ENCODE assay signal across 11 mouse cellular contexts in the genomic region with DNA sequence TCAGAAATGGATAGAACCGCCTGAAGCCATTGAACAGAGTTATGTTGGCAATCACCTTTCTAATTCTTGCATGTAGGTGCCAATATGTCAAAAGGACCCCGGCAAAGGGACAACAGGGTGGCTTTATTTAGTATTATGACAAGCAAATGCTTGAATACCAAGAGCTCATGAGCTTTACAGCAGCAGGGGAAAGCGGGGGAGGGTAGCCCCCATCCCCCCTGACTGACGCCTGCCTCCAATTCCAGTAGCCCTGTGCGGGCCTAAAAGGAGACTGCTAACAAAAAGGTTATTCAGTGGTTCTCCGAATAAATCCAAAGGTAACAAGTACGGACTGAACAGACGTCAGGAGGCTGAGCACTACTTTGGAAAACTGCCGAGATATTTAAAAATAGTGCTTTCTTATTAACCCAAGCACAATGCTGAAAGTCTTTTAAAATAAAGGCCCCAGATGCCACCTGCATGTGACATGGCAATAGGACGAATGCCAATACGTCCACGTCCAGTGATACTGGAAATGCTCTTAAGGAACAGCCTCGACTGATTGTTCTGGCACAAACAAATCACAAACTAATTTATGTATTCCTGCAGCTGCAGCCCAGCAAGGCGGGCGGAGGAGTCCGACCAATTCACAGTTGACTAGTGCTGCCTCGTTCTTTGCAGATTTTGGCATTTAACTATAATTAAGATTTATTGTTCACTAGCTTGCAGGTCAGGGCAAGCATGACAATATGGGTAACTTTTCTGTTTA.
DNase-seq lines count a peak whose midpoint lies in the region; ATAC-seq and TF ChIP-seq lines count a peak whose summit lies in the region.
"Had no signal": no experiment of that assay in that cellular context is flagged by ENCODE, and none has a peak within 500 bp of the region (broad histone marks: within the 10 kb centered on the region; RNA-seq: fewer than 3 reads in every experiment).

No protein-coding gene starts in this region.

- H3K4me3 ChIP-seq in kidney, embryonic 14.5 days (ENCODE audit: low read length) = no peak overlapping the region
- no peak overlapping the region for H3K4me3 ChIP-seq in hindbrain, embryonic 13.5 days
- H3K4me3 ChIP-seq in midbrain, embryonic 16.5 days (ENCODE audit: low read depth, low read length) = no peak overlapping the region
- no peak overlapping the region for H3K4me3 ChIP-seq in gastrocnemius, adult 2 months
- H3K4me3 ChIP-seq: embryonic facial prominence, embryonic 12.5 days; stomach, embryonic 15.5 days had no signal

- intact Hi-C loops in gastrocnemius, adult 2 months (cut with DNase I) = no loop called here

- H3K27me3 ChIP-seq in kidney, embryonic 14.5 days (ENCODE audit: control insufficient read depth, insufficient read depth, low read length) = no peaks in the 10 kb centered on the region
- no peaks in the 10 kb centered on the region for H3K27me3 ChIP-seq in hindbrain, embryonic 13.5 days
- no peaks in the 10 kb centered on the region; the same call in 1 of the 2 replicates for H3K27me3 ChIP-seq in midbrain, embryonic 16.5 days (ENCODE audit: control insufficient read depth, insufficient read depth, low read depth, low read length)
- H3K27me3 ChIP-seq: CH12.LX; stomach, embryonic 15.5 days had no signal

- H3K4me2 ChIP-seq in kidney, embryonic 14.5 days (replicated peaks; ENCODE audit: low read depth, low read length) = peak overlapping the region; percentile 31
- H3K4me2 ChIP-seq in hindbrain, embryonic 13.5 days = peak overlapping the region; percentile 34
- peak overlapping the region; percentile 28; the same call in 1 of the 2 replicates for H3K4me2 ChIP-seq in midbrain, embryonic 16.5 days (ENCODE audit: low read length)
- H3K4me2 ChIP-seq: embryonic facial prominence, embryonic 12.5 days; stomach, embryonic 15.5 days had no signal

- ATAC-seq in kidney, embryonic 14.5 days (ENCODE audit: low FRiP score, low TSS enrichment) = peak; percentile 72; the same call in 1 of the 2 replicates
- peak; percentile 44 for ATAC-seq in hindbrain, embryonic 13.5 days (ENCODE audit: low FRiP score)
- peak; percentile 36; the same call in 1 of the 2 replicates for ATAC-seq in midbrain, embryonic 16.5 days

- DNase-seq in kidney, postnatal 36 days = no peak
- DNase-seq in cerebellum, postnatal 10 days = peak; percentile 65 to 73
- DNase-seq in layer of hippocampus, adult 9-11 months = no peak
- DNase-seq in gastrocnemius, adult 2 months = no peak
- no peak for DNase-seq in spleen, postnatal 4 days (ENCODE audit: low spot score in 2 of 2)

- H3K27ac ChIP-seq in kidney, embryonic 14.5 days (ENCODE audit: low read depth, low read length) = no peak overlapping the region
- peak overlapping the region; percentile 67 for H3K27ac ChIP-seq in hindbrain, embryonic 13.5 days
- H3K27ac ChIP-seq in midbrain, embryonic 16.5 days (ENCODE audit: low read length) = peak overlapping the region; percentile 34
- H3K27ac ChIP-seq in gastrocnemius, adult 2 months = no peak overlapping the region
- H3K27ac ChIP-seq: embryonic facial prominence, embryonic 12.5 days; stomach, embryonic 15.5 days had no signal

- peaks cover 18% of the 10 kb centered on the region for H3K4me1 ChIP-seq in kidney, embryonic 14.5 days (ENCODE audit: control insufficient read depth, insufficient read depth, low read length)
- H3K4me1 ChIP-seq in hindbrain, embryonic 13.5 days (replicated peaks) = peaks cover 42% of the 10 kb centered on the region
- H3K4me1 ChIP-seq in midbrain, embryonic 16.5 days (ENCODE audit: control insufficient read depth, insufficient read depth, low read length) = peaks cover 24% of the 10 kb centered on the region

- no peak overlapping the region for H3K9ac ChIP-seq in kidney, embryonic 14.5 days (ENCODE audit: low read depth, low read length)
- H3K9ac ChIP-seq in hindbrain, embryonic 13.5 days = no peak overlapping the region
- peak overlapping the region; percentile 35; the same call in 1 of the 2 replicates for H3K9ac ChIP-seq in midbrain, embryonic 16.5 days (ENCODE audit: low read depth, low read length)
- H3K9ac ChIP-seq: embryonic facial prominence, embryonic 12.5 days; stomach, embryonic 15.5 days had no signal

- no peak for TF ChIP-seq CTCF in gastrocnemius, adult 2 months (IDR thresholded peaks at IDR 0.05)

- H3K9me3 ChIP-seq in kidney, embryonic 14.5 days (ENCODE audit: control insufficient read depth, low read length) = no peaks in the 10 kb centered on the region
- no peaks in the 10 kb centered on the region for H3K9me3 ChIP-seq in hindbrain, embryonic 13.5 days
- H3K9me3 ChIP-seq in midbrain, embryonic 16.5 days (replicated peaks; ENCODE audit: control insufficient read depth, low read length, poor library complexity, severe bottlenecking) = no peaks in the 10 kb centered on the region
- H3K9me3 ChIP-seq: embryonic facial prominence, embryonic 12.5 days; stomach, embryonic 15.5 days had no signal

- 33% methylated on average over 17 of the region's 17 CpGs for WGBS in kidney, embryonic 14.5 days
- WGBS in hindbrain, embryonic 13.5 days = 30% methylated on average over 17 of the region's 17 CpGs
- WGBS in midbrain, embryonic 16.5 days = 30% methylated on average over 17 of the region's 17 CpGs

- H3K36me3 ChIP-seq in kidney, embryonic 14.5 days (ENCODE audit: control insufficient read depth, insufficient read depth, low read length) = no peaks in the 10 kb centered on the region
- H3K36me3 ChIP-seq in hindbrain, embryonic 13.5 days = no peaks in the 10 kb centered on the region
- no peaks in the 10 kb centered on the region for H3K36me3 ChIP-seq in midbrain, embryonic 16.5 days (ENCODE audit: control insufficient read depth, insufficient read depth, low read length)
- H3K36me3 ChIP-seq: embryonic facial prominence, embryonic 12.5 days; stomach, embryonic 15.5 days had no signal

Comparison
In these comparisons a context has a peak if more than half of its experiments do, and no peak if none do; other contexts are left out.
1. H3K27ac ChIP-seq: peak in hindbrain, embryonic 13.5 days (single experiment) and midbrain, embryonic 16.5 days (single experiment); none in kidney, embryonic 14.5 days (single experiment) and gastrocnemius, adult 2 months (single experiment).
2. DNase-seq: peak in cerebellum, postnatal 10 days (2 of 2); none in kidney, postnatal 36 days (0 of 2), layer of hippocampus, adult 9-11 months (single experiment), gastrocnemius, adult 2 months (single experiment) and spleen, postnatal 4 days (0 of 2).
3. Peak in every context shown above with its lines, with median percentiles within 50 percentile points of each other: ATAC-seq and H3K4me2 ChIP-seq.